Mouse (Mus musculus) stomach, embryonic 15.5 days (tissue): Measurements from ENCODE around the gene Gm14139. TPM values are rescaled to one million over a fixed set of nuclear protein-coding genes. Genes with fewer than 3 reads are reported as not detected.

Source experiments
- polyA plus RNA-seq: library from polyadenylated mRNA; unstranded; fragments of >200 nt; fragmentation: Nextera tagmentation; extraction: Ambion mirVana; gene quantifications from 2 replicates; pipeline ENCODE4 v1.2.1, GENCODE M21; 2015

Gm14139 gene
- polyA plus RNA-seq, 1 experiment from 2014 or later = 0.24 TPM

Other genes starting within 250 kb of the Gm14139 start
- gene Zfp120, start 45.0 kb upstream of the Gm14139 start, polyA plus RNA-seq = 8.2 and 8.4 TPM in 2 replicates
- not detected in 2 replicates for gene Gm10770, start 2.1 kb upstream of the Gm14139 start, polyA plus RNA-seq
- 9.4 and 9.8 TPM in 2 replicates for gene Zfp937, start 36.3 kb downstream of the Gm14139 start, polyA plus RNA-seq
- 5.3 and 6.3 TPM in 2 replicates for gene Gm21994, start 73.8 kb downstream of the Gm14139 start, polyA plus RNA-seq
- not detected in 2 replicates for gene Gm14124, start 75.8 kb downstream of the Gm14139 start, polyA plus RNA-seq
- gene Gm10130, start 141.9 kb downstream of the Gm14139 start, polyA plus RNA-seq = 3.1 and 4.8 TPM in 2 replicates
- 6.5 and 7.0 TPM in 2 replicates for gene 3300002I08Rik, start 181.0 kb downstream of the Gm14139 start, polyA plus RNA-seq